Mouse (Mus musculus): Measurements from ENCODE around the gene Rrm2.

GRCm38 (mm10) chr12:24710672-24711071 is 2.6 kb downstream of the Rrm2 start:
- TF ChIP-seq CTCF (IDR thresholded peaks at IDR 0.05 in 2 of 3, conservative IDR thresholded peaks at IDR 0.05 in 1 of 3; ENCODE audit: control insufficient read depth in 1 of 3, insufficient read depth in 1 of 3, low read depth in 2 of 3, low read length in 3 of 3, poor library complexity in 1 of 3, severe bottlenecking in 1 of 3) (peak in 1 of 3 experiments; percentile 33; a peak in 3 of 6 replicates), NELFE (IDR thresholded peaks at IDR 0.05; ENCODE audit: low read depth, low read length) (no peak), MAFK (IDR thresholded peaks at IDR 0.05; ENCODE audit: borderline replicate concordance, low read depth, low read length) (no peak)
